Mouse (Mus musculus) layer of hippocampus, adult 8-10 months (tissue): ENCODE data around the gene Ankrd13b. TPM values are rescaled to one million over a fixed set of nuclear protein-coding genes. Genes with fewer than 3 reads are reported as not detected.

ENCODE experiments used
- DNase-seq, 2 experiments: peaks; one replicate each; pipeline ENCODE4 v3.0.0; 2022; ENCODE audit warnings: low spot score in 2 of 2
- total RNA-seq, 4 experiments: library from RNA; stranded (reverse); gene quantifications; 2 replicates each; pipeline ENCODE4 v1.2.4; 2022

The Ankrd13b gene
- total RNA-seq, 4 experiments from 2014 or later: 71.2 to 78.4 (median 73.7) TPM

DNA sequence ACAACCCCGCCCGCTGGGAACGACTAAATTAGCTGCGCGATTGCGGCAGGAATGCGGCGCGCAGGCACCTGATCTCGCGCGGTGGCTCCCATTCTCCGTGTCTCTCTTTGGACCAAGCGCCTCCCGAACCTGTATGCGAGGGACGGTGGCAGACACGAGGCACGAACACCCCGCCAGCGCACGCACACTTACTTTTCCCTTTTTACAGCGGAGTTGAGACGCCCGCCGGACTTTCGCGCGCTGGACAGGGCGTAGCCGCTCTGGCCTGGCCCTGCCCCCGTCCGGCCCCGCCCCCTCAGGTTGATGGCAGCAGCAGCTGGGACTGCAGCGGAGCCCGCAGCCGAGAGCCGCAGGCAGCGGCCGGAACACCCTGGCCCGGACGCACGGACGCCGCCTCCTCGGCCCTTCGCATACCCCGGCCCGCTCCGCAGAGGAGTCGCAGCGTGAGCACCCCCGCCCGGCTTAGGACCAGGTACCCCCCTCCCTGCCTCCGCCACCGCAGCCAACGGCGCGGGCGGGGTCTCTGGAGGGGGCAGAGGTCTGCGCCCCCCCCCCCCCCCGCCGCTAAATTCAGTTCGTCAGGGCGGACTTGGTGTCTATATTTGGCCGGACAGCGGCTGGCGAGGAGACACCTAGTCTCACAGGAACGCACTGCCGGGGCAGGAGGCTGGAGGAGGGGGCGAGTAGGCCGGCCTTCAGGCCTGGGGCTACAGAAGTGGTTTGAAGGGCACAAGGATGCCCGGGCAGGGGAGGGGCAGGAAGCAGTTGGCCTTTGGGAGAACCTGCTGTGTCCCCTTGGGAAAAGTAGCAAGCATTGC is 27.0 kb downstream of the Ankrd13b start, which contains the start of gene Coro6:
Gene Coro6 (plus strand): TSS at position 129 of the 818 bp plus-strand sequence.
- DNase-seq: no peak

DNA sequence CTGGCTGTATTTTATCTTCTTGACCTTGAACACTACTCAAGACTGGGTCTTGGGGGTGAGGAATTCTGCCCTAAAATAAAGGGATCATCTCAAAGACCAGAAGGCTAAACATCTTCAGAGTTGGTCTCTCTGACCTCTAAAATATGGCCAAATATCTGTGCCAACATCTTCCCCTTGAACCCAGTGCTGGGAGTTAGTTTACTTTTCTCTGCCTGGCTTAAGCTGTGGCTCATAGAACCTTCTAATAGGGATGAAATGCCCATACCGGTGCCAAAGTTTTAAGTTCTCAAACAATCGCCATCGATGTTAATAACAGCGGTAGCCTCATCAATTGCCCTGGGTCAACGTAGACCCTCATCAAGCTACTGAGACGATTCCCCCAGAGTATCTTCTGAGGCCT is 27.6 kb downstream of the Ankrd13b start:
- DNase-seq: no peak

DNA sequence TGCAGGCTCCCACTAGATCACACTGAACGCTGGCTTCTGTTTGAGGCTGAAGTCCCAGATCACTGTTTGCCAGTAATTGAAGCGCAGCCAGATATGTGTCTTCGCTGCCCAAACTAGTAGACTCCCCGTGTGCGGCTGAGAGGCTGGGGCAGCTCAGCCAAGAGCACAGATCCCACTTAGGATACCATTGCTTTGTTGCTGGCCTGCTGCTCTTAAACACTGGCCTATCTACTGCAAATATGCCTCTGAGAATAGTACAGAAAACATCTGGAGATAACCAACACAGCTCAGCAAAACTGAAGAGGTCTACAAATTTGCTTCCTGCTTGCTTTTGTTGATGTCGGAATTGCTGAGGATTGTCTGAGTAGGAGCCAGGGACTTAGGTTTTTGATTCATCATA is 32.6 kb downstream of the Ankrd13b start:
- DNase-seq: no peak

DNA sequence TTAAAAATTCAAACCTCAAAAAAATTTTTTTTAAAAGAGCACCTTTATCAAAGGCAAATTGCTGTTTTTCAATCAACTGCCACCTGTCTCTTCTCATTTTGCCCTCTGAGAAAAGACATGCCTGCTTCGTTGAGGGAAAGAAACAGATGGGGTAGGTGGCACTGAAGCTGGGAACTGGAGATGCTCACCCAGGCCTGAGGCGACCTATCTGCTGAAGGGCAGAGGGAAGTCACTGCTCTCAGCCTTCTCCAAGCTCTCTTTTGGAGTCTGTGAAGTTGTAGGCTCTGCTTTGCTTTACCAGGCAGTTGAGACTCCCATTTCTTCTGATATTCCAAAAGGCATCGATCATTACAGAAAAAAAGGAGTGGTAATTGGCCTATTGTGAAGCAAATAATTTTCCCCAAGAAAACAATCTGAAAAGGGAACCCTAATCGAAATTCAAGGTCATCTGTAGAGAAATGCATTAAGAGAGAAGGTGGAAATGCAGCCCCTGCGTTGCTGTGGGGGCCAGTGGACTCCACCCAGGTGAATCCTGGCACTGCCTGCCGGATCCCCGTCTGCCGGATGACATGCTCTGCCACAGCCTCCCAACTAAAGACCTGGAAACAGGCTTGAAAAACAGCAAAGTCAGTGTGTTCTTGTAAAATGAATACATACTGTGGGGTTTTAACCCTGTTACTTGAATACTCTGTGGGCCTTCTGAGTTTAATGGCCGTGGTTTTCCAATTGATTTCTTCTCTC is 33.5 kb downstream of the Ankrd13b start:
- DNase-seq: no peak

DNA sequence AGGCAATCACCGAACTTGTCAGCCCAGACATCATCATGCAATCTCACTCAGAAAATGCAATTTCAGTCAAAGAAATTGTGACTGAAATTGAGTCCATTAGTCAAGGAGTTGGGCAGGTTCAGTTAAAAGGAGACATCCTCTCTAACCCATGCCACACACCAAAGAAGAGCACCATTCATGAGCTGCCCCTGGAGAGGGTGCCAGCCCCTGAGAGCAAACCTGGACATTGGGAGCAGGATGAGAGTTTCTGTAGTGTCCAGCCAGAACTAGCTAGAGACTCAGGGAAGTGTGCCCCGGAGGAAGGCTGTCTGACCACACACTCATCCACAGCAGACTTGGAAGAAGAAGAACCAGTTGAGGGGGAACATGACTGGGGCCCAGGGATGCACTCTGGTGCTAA is 36.1 kb downstream of the Ankrd13b start:
- no peak for DNase-seq

DNA sequence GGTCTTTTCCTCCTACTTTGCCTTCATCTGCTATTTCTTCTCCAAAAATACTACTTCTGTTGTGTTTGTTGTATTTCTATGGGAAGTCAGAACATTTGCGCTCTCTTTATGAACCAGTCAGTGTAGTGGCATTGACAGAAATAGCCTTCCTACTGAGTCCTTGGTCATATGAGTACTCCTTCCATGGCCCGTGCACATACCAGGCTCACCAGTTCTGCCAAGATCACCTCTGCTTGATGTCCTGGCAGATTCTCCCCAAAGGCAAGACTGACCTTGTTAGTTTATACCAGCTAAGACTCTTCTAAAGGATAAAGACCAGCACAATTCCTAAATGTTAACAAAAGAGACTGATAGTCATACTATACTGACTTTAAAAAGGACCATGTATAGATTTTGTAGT is 37.8 kb downstream of the Ankrd13b start:
- no peak for DNase-seq

DNA sequence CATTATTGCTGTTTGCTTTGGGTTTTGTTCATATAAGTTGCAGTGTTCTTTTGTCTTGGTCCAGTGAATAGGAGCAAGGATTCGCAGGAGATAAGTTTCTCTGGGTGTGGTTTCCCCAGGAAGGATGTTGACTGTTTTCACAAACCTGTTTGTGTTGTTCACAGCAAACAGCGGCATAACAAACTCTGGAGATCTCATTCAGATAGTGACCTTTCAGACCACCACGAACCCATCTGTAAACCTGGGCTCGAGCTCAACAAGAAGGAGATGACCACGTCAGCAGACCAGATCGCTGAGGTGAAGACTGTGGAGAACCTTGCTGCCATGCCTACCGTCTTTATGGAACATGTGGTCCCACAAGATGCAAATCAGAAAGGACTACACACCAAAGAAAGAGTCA is 40.3 kb downstream of the Ankrd13b start:
- DNase-seq: no peak

DNA sequence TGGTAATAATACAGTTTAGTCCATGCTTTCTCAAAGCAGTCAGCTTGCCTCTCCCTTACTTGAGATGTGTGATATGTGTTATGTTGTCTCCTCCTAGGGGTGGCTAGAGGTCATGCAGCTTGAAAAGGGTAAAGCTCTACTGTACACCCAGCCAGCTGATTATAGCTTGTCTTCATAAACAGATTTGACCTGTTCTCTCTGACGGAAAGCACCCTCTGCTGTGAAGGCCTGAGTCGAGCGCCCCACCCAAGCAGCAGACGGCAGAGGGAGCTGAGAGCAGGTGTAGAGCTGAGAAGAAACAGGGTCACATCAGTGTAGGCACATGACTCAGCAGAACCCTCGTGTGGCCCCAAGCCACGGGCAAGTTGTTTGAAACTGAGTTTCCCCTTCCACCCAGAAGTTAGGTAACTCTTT is 42.8 kb downstream of the Ankrd13b start:
- no peak for DNase-seq

DNA sequence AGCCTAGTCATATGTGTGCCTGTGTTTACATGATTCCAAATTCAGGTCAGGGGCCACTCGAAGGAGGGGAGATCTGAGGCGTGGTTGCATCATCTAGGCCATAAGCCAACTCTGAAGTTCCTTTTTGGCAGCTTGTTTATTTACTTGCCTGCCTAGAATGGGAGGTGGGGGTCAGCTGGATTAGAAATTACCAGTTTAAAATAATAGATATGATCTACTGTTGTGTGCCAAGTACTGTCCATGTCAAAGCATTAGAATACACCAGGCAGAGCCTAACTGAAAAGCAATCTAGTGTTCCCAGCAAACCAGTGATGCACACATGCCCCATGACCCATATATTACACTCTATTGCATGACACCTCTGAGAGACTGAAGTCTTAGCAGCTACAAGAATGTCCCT is 44.5 kb downstream of the Ankrd13b start:
- DNase-seq: no peak

DNA sequence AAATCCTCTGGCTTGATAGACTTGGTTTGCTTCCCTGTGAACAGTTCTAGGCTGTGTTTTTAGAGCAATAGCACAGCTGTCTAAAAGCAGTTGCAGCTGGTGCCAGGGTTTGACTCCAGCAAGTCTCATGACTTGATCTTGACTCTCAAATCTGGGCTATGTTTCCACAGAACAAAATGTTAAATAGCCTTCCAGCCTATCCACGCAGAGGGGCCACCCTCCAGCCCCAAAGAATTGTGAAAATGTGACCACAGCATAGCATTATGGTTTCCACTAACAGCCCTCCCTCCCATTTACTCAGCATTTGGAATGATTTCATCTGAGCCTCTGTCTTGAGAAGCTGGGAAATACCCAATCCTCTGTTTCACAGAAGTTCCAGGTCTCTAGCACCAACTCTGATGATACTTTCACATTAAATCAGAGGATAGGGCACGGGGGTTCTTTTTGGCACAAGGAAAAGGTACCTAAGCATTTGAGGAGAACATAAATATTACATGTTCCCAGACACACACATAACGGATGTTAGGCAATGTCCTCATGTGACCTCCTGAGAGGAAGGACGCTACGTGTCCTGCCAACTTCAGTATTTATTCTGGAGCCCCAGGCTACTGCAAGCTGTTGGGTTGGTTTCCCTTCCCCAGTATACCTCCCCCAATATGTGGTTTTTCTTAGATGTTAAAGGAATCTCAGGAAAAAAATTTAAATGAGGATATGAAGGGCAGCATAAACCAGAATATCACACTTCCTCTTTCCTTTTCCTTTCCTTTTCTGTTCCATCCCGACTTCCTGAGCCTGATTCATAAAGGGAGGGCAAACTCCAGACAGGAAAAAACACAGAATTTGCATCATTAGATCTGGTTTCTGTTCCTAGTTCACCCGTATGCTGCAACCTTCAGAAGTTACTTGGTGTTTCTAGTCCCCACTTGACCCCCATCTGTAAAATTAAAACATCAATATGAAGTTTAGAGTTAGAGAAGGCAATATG is 47.0 kb downstream of the Ankrd13b start:
- DNase-seq: no peak

DNA sequence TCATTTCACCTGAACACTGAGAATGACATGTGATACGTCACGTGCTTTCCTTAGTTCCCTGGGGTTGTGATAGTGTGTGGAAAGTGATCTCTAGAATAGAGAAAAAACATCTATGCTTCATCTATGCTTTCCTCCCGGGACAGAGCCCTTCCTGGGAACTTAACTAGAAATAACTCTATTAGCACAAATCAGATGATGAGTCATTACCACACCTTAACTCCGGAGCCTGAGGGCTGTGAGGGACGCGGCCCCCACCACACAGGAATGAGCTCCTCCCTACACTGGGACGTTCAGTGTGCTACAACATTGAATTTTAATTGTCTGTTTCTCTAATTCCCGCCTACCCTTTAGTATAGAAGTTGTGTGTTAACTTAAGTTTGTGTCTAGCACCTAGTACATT is 48.5 kb downstream of the Ankrd13b start:
- no peak for DNase-seq

DNA sequence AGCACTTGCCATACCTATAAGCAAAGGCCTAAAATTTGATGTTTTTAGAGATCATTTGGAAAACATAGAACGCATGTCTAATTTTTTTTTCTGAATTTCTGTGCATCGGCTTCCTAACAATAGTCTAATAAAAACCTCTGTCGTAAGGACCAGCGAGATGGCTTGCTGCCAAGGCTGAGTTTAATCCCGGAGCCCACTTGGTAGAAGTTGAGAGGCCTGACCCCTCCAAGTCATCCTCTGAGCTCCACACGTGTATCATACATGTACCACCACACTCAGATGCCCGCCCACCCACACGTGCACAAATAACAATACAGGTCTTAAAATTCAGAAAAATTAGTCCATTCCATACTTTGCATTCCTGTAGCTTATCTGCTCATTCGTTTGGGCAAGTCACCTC is 49.4 kb downstream of the Ankrd13b start:
- DNase-seq: no peak

DNA sequence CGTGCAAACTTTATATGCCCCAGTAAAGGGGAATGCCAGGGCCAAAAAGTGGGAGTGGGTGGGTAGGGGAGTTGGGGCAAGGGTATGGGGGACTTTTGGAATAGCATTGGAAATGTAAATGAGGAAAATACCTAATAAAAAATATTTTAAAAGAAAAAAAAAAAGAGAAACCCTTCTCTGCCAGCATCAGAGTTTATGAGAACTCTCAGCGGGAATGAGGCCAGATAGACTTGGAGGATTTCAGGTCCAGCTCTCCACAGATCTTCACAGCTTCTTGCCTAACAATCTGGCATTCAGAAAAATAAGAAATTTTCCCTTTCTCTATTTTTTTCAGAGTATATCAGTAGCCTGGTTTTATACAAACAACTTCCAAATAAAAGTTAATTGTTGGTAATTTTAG is 52.5 kb downstream of the Ankrd13b start:
- DNase-seq: no peak

DNA sequence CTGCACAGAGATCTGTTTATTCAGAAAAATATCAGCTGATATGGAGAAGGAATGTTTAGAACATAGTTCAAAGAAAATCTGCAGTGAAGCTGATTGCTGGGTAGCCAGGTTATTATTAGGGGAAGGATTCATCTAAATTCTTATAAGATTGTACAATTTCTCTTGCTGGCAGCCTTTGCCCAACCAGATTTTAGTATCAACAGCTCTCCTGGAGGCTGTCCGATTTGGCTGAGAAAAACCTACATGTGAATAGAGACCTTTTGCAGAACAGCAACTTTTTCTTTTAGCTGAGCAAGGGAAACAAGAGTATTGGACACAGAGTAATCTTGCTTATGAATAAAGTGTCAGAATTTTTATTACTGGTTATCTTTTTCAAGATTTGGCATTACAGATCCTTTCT is 61.0 kb downstream of the Ankrd13b start:
- no peak for DNase-seq

DNA sequence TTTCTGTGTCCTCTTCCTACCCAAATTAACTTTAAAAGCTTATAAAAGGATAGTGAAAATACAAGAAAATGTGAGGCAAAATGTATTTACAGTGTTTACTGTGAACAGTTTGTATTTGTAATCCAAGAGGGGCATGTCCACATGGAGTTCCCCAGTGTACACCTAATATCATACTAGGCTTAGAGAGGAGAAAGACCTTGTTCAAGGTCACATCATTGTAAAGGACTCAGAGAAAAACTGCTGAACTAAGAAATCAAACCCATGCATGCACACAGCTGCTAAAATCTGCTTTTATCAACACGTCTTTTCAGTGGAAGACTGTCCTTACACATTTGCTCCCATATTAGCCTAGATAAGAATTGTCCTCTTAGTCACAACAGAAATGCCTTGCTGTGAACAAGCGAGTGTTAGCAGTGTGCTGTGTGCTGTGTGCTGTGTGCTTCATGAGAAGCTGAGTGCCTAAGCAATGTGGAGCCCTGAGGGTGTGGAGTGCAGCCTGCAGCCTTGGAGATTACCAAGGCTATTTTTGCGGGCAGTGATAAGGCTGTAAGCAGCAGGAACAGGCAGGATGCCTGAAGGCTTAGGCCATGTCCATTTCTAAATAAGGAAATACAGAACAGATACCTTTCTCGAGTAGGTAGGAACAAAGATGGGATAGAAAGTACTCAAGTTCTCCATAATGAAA is 66.2 kb downstream of the Ankrd13b start:
- DNase-seq: no peak

Other genes starting within 250 kb of the Ankrd13b start
- gene Coro6, start 27.3 kb downstream of the Ankrd13b start, total RNA-seq: 10 to 100 TPM; 24.5 to 34.0 (median 28.6) TPM
- gene Git1, start 3.9 kb upstream of the Ankrd13b start, total RNA-seq: 100 to 1,000 TPM; 266 to 292 (median 282) TPM
- 1 to 10 TPM; 1.0 to 2.4 (median 1.6) TPM for gene Abhd15, start 25.4 kb upstream of the Ankrd13b start, total RNA-seq
- gene Trp53i13, start 26.3 kb upstream of the Ankrd13b start, total RNA-seq: 1 to 10 TPM; 4.9 to 9.1 (median 8.8) TPM
- gene Gm10392, start 29.5 kb upstream of the Ankrd13b start, total RNA-seq: under 1 TPM in 1 of 4 experiments, not detected in 3; 0.20 TPM
- 100 to 1,000 TPM in 2 of 4 experiments, 10 to 100 TPM in 2; 99.9 to 115 (median 107) TPM for gene Taok1, start 118.1 kb upstream of the Ankrd13b start, total RNA-seq
- 10 to 100 TPM; 72.4 to 86.8 (median 77.3) TPM for gene Nufip2, start 196.5 kb upstream of the Ankrd13b start, total RNA-seq
- not detected for gene Cryba1, start 235.6 kb upstream of the Ankrd13b start, total RNA-seq